Mouse (Mus musculus): ENCODE measurements around the gene Olfr544. TPM values are rescaled to one million over a fixed set of nuclear protein-coding genes. Genes with fewer than 3 reads are reported as not detected.
"Not testable (repeated sequence)": the region's sequence is repeated elsewhere in the genome, so short reads cannot be mapped to it uniquely, and the experiment has no call there.

The Olfr544 gene
- polyA plus RNA-seq, 1 experiment from 2014 or later, result 0.15 TPM

- H3K36me3 ChIP-seq, result no peaks in the 10 kb centered on the region
- no peak overlapping the region for H3K27ac ChIP-seq
- no peaks in the 10 kb centered on the region for H3K4me1 ChIP-seq
- 79% methylated on average over 5 of the region's 5 CpGs for WGBS
- no peak overlapping the region for H3K4me3 ChIP-seq
- no peak overlapping the region for H3K4me2 ChIP-seq (replicated peaks)
- no peak overlapping the region for H3K9ac ChIP-seq
- no peak for ATAC-seq (ENCODE audit: low FRiP score)
- no peaks in the 10 kb centered on the region for H3K9me3 ChIP-seq (replicated peaks)
- no peaks in the 10 kb centered on the region for H3K27me3 ChIP-seq
Measured at GRCm38 (mm10) chr7:102501986-102502385, 13.9 kb upstream of the Olfr544 start.

GRCm38 (mm10) chr7:102499473-102499872, 11.4 kb upstream of the Olfr544 start, which contains the start of gene Olfr545:
Olfr545 (minus strand) TSS chr7:102499573.
- H3K9ac ChIP-seq, result no peak within 1 kb of the TSS
- H3K9me3 ChIP-seq (replicated peaks), result no peaks in the 10 kb centered on the region
- no peaks in the 10 kb centered on the region for H3K4me1 ChIP-seq
- ATAC-seq (ENCODE audit: low FRiP score), result no peak
- H3K36me3 ChIP-seq, result no peaks in the 10 kb centered on the region
- H3K4me3 ChIP-seq, result no peak within 1 kb of the TSS
- 72% methylated on average over 3 of the region's 3 CpGs for WGBS
- H3K4me2 ChIP-seq (replicated peaks), result no peak within 1 kb of the TSS
- H3K27ac ChIP-seq, result no peak within 1 kb of the TSS
- H3K27me3 ChIP-seq, result no peaks in the 10 kb centered on the region

GRCm38 (mm10) chr7:102494416-102494815, 6.3 kb upstream of the Olfr544 start:
- 42% methylated on average over 7 of the region's 7 CpGs for WGBS
- not testable (repeated sequence) for H3K9me3 ChIP-seq (replicated peaks); ATAC-seq (ENCODE audit: low FRiP score); H3K27ac ChIP-seq; H3K36me3 ChIP-seq; H3K4me1 ChIP-seq; H3K4me3 ChIP-seq; H3K4me2 ChIP-seq (replicated peaks); H3K9ac ChIP-seq; H3K27me3 ChIP-seq

GRCm38 (mm10) chr7:102486105-102486504, 2.0 kb downstream of the Olfr544 start:
- WGBS, result 87% methylated on average over 1 of the region's 1 CpGs
- H3K4me1 ChIP-seq, result no peaks in the 10 kb centered on the region
- no peak overlapping the region for H3K9ac ChIP-seq
- no peak overlapping the region for H3K27ac ChIP-seq
- no peak overlapping the region for H3K4me2 ChIP-seq (replicated peaks)
- no peaks in the 10 kb centered on the region for H3K9me3 ChIP-seq (replicated peaks)
- no peak overlapping the region for H3K4me3 ChIP-seq
- H3K27me3 ChIP-seq, result no peaks in the 10 kb centered on the region
- H3K36me3 ChIP-seq, result no peaks in the 10 kb centered on the region
- ATAC-seq (ENCODE audit: low FRiP score), result no peak

GRCm38 (mm10) chr7:102484766-102485165, 3.3 kb downstream of the Olfr544 start:
- WGBS, result 72% methylated on average over 8 of the region's 8 CpGs
- H3K27ac ChIP-seq; H3K4me1 ChIP-seq; H3K9me3 ChIP-seq (replicated peaks); H3K4me3 ChIP-seq; H3K4me2 ChIP-seq (replicated peaks); H3K9ac ChIP-seq; H3K36me3 ChIP-seq; H3K27me3 ChIP-seq; ATAC-seq (ENCODE audit: low FRiP score): not testable (repeated sequence)

GRCm38 (mm10) chr7:102483665-102484064, 4.4 kb downstream of the Olfr544 start:
- H3K4me1 ChIP-seq, result no peaks in the 10 kb centered on the region
- H3K27me3 ChIP-seq, result no peaks in the 10 kb centered on the region
- H3K9ac ChIP-seq, result no peak overlapping the region
- no peak overlapping the region for H3K27ac ChIP-seq
- no peak overlapping the region for H3K4me2 ChIP-seq (replicated peaks)
- ATAC-seq (ENCODE audit: low FRiP score), result no peak
- H3K4me3 ChIP-seq, result no peak overlapping the region
- WGBS, result 92% methylated on average over 2 of the region's 2 CpGs
- H3K36me3 ChIP-seq, result no peaks in the 10 kb centered on the region
- H3K9me3 ChIP-seq (replicated peaks), result no peaks in the 10 kb centered on the region

GRCm38 (mm10) chr7:102481579-102481978, 6.5 kb downstream of the Olfr544 start, which contains the start of gene Olfr543:
Olfr543 (minus strand) TSS chr7:102481679.
- Histone ChIP-seq H3K36me3 (no peaks in the 10 kb centered on the region), H3K9ac (no peak within 1 kb of the TSS), H3K27ac (no peak within 1 kb of the TSS), H3K4me1 (no peaks in the 10 kb centered on the region), H3K27me3 (no peaks in the 10 kb centered on the region), H3K9me3 (replicated peaks) (no peaks in the 10 kb centered on the region), H3K4me3 (no peak within 1 kb of the TSS), H3K4me2 (replicated peaks) (no peak within 1 kb of the TSS)
- WGBS, result 97% methylated on average over 4 of the region's 4 CpGs
- ATAC-seq (ENCODE audit: low FRiP score), result no peak

GRCm38 (mm10) chr7:102480821-102481220, 7.3 kb downstream of the Olfr544 start:
- 94% methylated on average over 4 of the region's 4 CpGs for WGBS
- no peaks in the 10 kb centered on the region for H3K4me1 ChIP-seq
- no peak overlapping the region for H3K4me3 ChIP-seq
- no peaks in the 10 kb centered on the region for H3K27me3 ChIP-seq
- no peaks in the 10 kb centered on the region for H3K9me3 ChIP-seq (replicated peaks)
- no peaks in the 10 kb centered on the region for H3K36me3 ChIP-seq
- H3K9ac ChIP-seq, result no peak overlapping the region
- H3K27ac ChIP-seq, result no peak overlapping the region
- no peak overlapping the region for H3K4me2 ChIP-seq (replicated peaks)
- ATAC-seq (ENCODE audit: low FRiP score), result no peak

- no peak overlapping the region for H3K27ac ChIP-seq
- H3K4me2 ChIP-seq (replicated peaks), result no peak overlapping the region
- no peaks in the 10 kb centered on the region for H3K4me1 ChIP-seq
- ATAC-seq (ENCODE audit: low FRiP score), result no peak
- no peaks in the 10 kb centered on the region for H3K9me3 ChIP-seq (replicated peaks)
- no peaks in the 10 kb centered on the region for H3K36me3 ChIP-seq
- H3K27me3 ChIP-seq, result no peaks in the 10 kb centered on the region
- WGBS, result 78% methylated on average over 5 of the region's 5 CpGs
- no peak overlapping the region for H3K4me3 ChIP-seq
- H3K9ac ChIP-seq, result no peak overlapping the region
Measured at GRCm38 (mm10) chr7:102479368-102480078, 8.6 kb downstream of the Olfr544 start.

GRCm38 (mm10) chr7:102478926-102479325, 9.2 kb downstream of the Olfr544 start:
- no peaks in the 10 kb centered on the region for H3K36me3 ChIP-seq
- no peak overlapping the region for H3K4me2 ChIP-seq (replicated peaks)
- no peaks in the 10 kb centered on the region for H3K27me3 ChIP-seq
- H3K9me3 ChIP-seq (replicated peaks), result no peaks in the 10 kb centered on the region
- H3K27ac ChIP-seq, result no peak overlapping the region
- no peak for ATAC-seq (ENCODE audit: low FRiP score)
- H3K9ac ChIP-seq, result no peak overlapping the region
- 91% methylated on average over 3 of the region's 3 CpGs for WGBS
- H3K4me1 ChIP-seq, result no peaks in the 10 kb centered on the region
- no peak overlapping the region for H3K4me3 ChIP-seq

GRCm38 (mm10) chr7:102478425-102478824, 9.7 kb downstream of the Olfr544 start:
- ATAC-seq (ENCODE audit: low FRiP score), result no peak
- H3K9me3 ChIP-seq (replicated peaks), result no peaks in the 10 kb centered on the region
- 86% methylated on average over 4 of the region's 4 CpGs for WGBS

GRCm38 (mm10) chr7:102477377-102477776, 10.7 kb downstream of the Olfr544 start:
- WGBS, result 80% methylated on average over 11 of the region's 11 CpGs
- no peak overlapping the region for H3K27ac ChIP-seq
- no peak overlapping the region for H3K4me3 ChIP-seq
- no peaks in the 10 kb centered on the region for H3K27me3 ChIP-seq
- no peak for ATAC-seq (ENCODE audit: low FRiP score)
- no peaks in the 10 kb centered on the region for H3K4me1 ChIP-seq
- H3K9me3 ChIP-seq (replicated peaks), result no peaks in the 10 kb centered on the region
- H3K9ac ChIP-seq, result no peak overlapping the region
- H3K36me3 ChIP-seq, result no peaks in the 10 kb centered on the region
- H3K4me2 ChIP-seq (replicated peaks), result no peak overlapping the region

More at GRCm38 (mm10) chr7:102478425-102478824, 9.7 kb downstream of the Olfr544 start:
- Histone ChIP-seq H3K9ac (no peak overlapping the region), H3K4me3 (no peak overlapping the region), H3K36me3 (no peaks in the 10 kb centered on the region), H3K27me3 (no peaks in the 10 kb centered on the region), H3K27ac (no peak overlapping the region), H3K4me1 (no peaks in the 10 kb centered on the region), H3K4me2 (replicated peaks) (no peak overlapping the region)

GRCm38 (mm10) chr7:102476601-102477000, 11.5 kb downstream of the Olfr544 start:
- no peak for ATAC-seq (ENCODE audit: low FRiP score)
- H3K9me3 ChIP-seq (replicated peaks), result no peaks in the 10 kb centered on the region
- H3K36me3 ChIP-seq, result no peaks in the 10 kb centered on the region
- H3K4me3 ChIP-seq, result no peak overlapping the region
- H3K27me3 ChIP-seq, result no peaks in the 10 kb centered on the region
- H3K9ac ChIP-seq, result no peak overlapping the region
- WGBS, result 96% methylated on average over 5 of the region's 5 CpGs
- H3K4me1 ChIP-seq, result no peaks in the 10 kb centered on the region
- no peak overlapping the region for H3K4me2 ChIP-seq (replicated peaks)
- H3K27ac ChIP-seq, result no peak overlapping the region
